Mouse (Mus musculus): ENCODE data around the gene Rpl29. TPM values are rescaled to one million over a fixed set of nuclear protein-coding genes. Genes with fewer than 3 reads are reported as not detected.

Rpl29 gene
- polyA plus RNA-seq, 1 experiment = 521 TPM

GRCm38 (mm10) chr9:106473081-106473752 lies 44.0 kb downstream of the Rpl29 start:
- Histone ChIP-seq H3K4me3 (ENCODE audit: insufficient read depth, low read depth, low read length) (no peak overlapping the region), H3K4me1 (ENCODE audit: control insufficient read depth, insufficient read depth, low read length) (peaks cover 18% of the 10 kb centered on the region), H3K27me3 (replicated peaks; ENCODE audit: control insufficient read depth, insufficient read depth, low read length) (no peaks in the 10 kb centered on the region), H3K36me3 (ENCODE audit: control insufficient read depth, insufficient read depth, low read length) (no peaks in the 10 kb centered on the region), H3K27ac (ENCODE audit: insufficient read depth, low read depth, low read length) (no peak overlapping the region)
- TF ChIP-seq CTCF (conservative IDR thresholded peaks at IDR 0.05; ENCODE audit: insufficient read depth, insufficient read length, low read depth, low read length) (no peak), POLR2A (IDR thresholded peaks at IDR 0.05; ENCODE audit: low read depth, low read length) (no peak)
- 69% methylated on average over 16 of the region's 16 CpGs for WGBS
- peak; percentile 82 for DNase-seq

GRCm38 (mm10) chr9:106473753-106474105 lies 44.5 kb downstream of the Rpl29 start:
- H3K4me1 ChIP-seq (ENCODE audit: control insufficient read depth, insufficient read depth, low read length) = peaks cover 18% of the 10 kb centered on the region
- DNase-seq = no peak
- no peak overlapping the region for H3K27ac ChIP-seq (ENCODE audit: insufficient read depth, low read depth, low read length)
- no peaks in the 10 kb centered on the region for H3K27me3 ChIP-seq (replicated peaks; ENCODE audit: control insufficient read depth, insufficient read depth, low read length)
- no peak overlapping the region for H3K4me3 ChIP-seq (ENCODE audit: insufficient read depth, low read depth, low read length)
- WGBS = 37% methylated on average over 5 of the region's 5 CpGs
- no peak for TF ChIP-seq POLR2A (IDR thresholded peaks at IDR 0.05; ENCODE audit: low read depth, low read length)
- TF ChIP-seq CTCF (conservative IDR thresholded peaks at IDR 0.05; ENCODE audit: insufficient read depth, insufficient read length, low read depth, low read length) = no peak
- H3K36me3 ChIP-seq (ENCODE audit: control insufficient read depth, insufficient read depth, low read length) = no peaks in the 10 kb centered on the region

GRCm38 (mm10) chr9:106474456-106474855 lies 45.2 kb downstream of the Rpl29 start:
- Histone ChIP-seq H3K27ac (ENCODE audit: insufficient read depth, low read depth, low read length) (no peak overlapping the region), H3K27me3 (replicated peaks; ENCODE audit: control insufficient read depth, insufficient read depth, low read length) (no peaks in the 10 kb centered on the region), H3K4me3 (ENCODE audit: insufficient read depth, low read depth, low read length) (no peak overlapping the region), H3K36me3 (ENCODE audit: control insufficient read depth, insufficient read depth, low read length) (no peaks in the 10 kb centered on the region), H3K4me1 (ENCODE audit: control insufficient read depth, insufficient read depth, low read length) (peaks cover 18% of the 10 kb centered on the region)
- 11% methylated on average over 6 of the region's 6 CpGs for WGBS
- DNase-seq = peak; percentile 76
- TF ChIP-seq CTCF (conservative IDR thresholded peaks at IDR 0.05; ENCODE audit: insufficient read depth, insufficient read length, low read depth, low read length) = peak; percentile 79
- TF ChIP-seq POLR2A (IDR thresholded peaks at IDR 0.05; ENCODE audit: low read depth, low read length) = no peak

- Histone ChIP-seq H3K4me3 (ENCODE audit: insufficient read depth, low read depth, low read length) (no peak overlapping the region), H3K27me3 (replicated peaks; ENCODE audit: control insufficient read depth, insufficient read depth, low read length) (no peaks in the 10 kb centered on the region), H3K4me1 (ENCODE audit: control insufficient read depth, insufficient read depth, low read length) (peaks cover 18% of the 10 kb centered on the region), H3K36me3 (ENCODE audit: control insufficient read depth, insufficient read depth, low read length) (no peaks in the 10 kb centered on the region), H3K27ac (ENCODE audit: insufficient read depth, low read depth, low read length) (no peak overlapping the region)
- no peak for TF ChIP-seq POLR2A (IDR thresholded peaks at IDR 0.05; ENCODE audit: low read depth, low read length)
- no peak for DNase-seq
- 69% methylated on average over 7 of the region's 7 CpGs for WGBS
These were observed 45.8 kb downstream of the Rpl29 start for GRCm38 (mm10) chr9:106475046-106475445.

GRCm38 (mm10) chr9:106475663-106476001 lies 46.4 kb downstream of the Rpl29 start, which contains the start of gene Rrp9:
Rrp9 (plus strand) TSS chr9:106475963.
- TF ChIP-seq POLR2A (IDR thresholded peaks at IDR 0.05; ENCODE audit: low read depth, low read length) = no peak
- TF ChIP-seq CTCF (conservative IDR thresholded peaks at IDR 0.05; ENCODE audit: insufficient read depth, insufficient read length, low read depth, low read length) = no peak
- H3K4me3 ChIP-seq (ENCODE audit: insufficient read depth, low read depth, low read length) = peak within 1 kb of the TSS; percentile 40
- peak within 1 kb of the TSS; percentile 81 for H3K27ac ChIP-seq (ENCODE audit: insufficient read depth, low read depth, low read length)
- H3K27me3 ChIP-seq (replicated peaks; ENCODE audit: control insufficient read depth, insufficient read depth, low read length) = no peaks in the 10 kb centered on the region
- DNase-seq = no peak
- peaks cover 18% of the 10 kb centered on the region for H3K4me1 ChIP-seq (ENCODE audit: control insufficient read depth, insufficient read depth, low read length)
- no peaks in the 10 kb centered on the region for H3K36me3 ChIP-seq (ENCODE audit: control insufficient read depth, insufficient read depth, low read length)
- WGBS = 64% methylated on average over 10 of the region's 10 CpGs

GRCm38 (mm10) chr9:106476002-106476923 lies 47.0 kb downstream of the Rpl29 start:
- Histone ChIP-seq H3K4me3 (ENCODE audit: insufficient read depth, low read depth, low read length) (peak overlapping the region; percentile 40), H3K27ac (ENCODE audit: insufficient read depth, low read depth, low read length) (peak overlapping the region; percentile 81), H3K27me3 (replicated peaks; ENCODE audit: control insufficient read depth, insufficient read depth, low read length) (no peaks in the 10 kb centered on the region), H3K36me3 (ENCODE audit: control insufficient read depth, insufficient read depth, low read length) (no peaks in the 10 kb centered on the region), H3K4me1 (ENCODE audit: control insufficient read depth, insufficient read depth, low read length) (peaks cover 18% of the 10 kb centered on the region)
- 6% methylated on average over 16 of the region's 16 CpGs for WGBS
- DNase-seq = peak; percentile 87
- no peak for TF ChIP-seq CTCF (conservative IDR thresholded peaks at IDR 0.05; ENCODE audit: insufficient read depth, insufficient read length, low read depth, low read length)
- TF ChIP-seq POLR2A (IDR thresholded peaks at IDR 0.05; ENCODE audit: low read depth, low read length) = no peak

GRCm38 (mm10) chr9:106476924-106477484 lies 47.8 kb downstream of the Rpl29 start, which contains the start of gene Parp3:
Parp3 (minus strand) TSS chr9:106476949.
- TF ChIP-seq CTCF (conservative IDR thresholded peaks at IDR 0.05; ENCODE audit: insufficient read depth, insufficient read length, low read depth, low read length) (peak; percentile 96), POLR2A (IDR thresholded peaks at IDR 0.05; ENCODE audit: low read depth, low read length) (no peak)
- WGBS = under 1% methylated on average over 41 of the region's 41 CpGs
- Histone ChIP-seq H3K4me3 (ENCODE audit: insufficient read depth, low read depth, low read length) (peak within 1 kb of the TSS; percentile 54), H3K27ac (ENCODE audit: insufficient read depth, low read depth, low read length) (peak within 1 kb of the TSS; percentile 81), H3K36me3 (ENCODE audit: control insufficient read depth, insufficient read depth, low read length) (no peaks in the 10 kb centered on the region), H3K4me1 (ENCODE audit: control insufficient read depth, insufficient read depth, low read length) (peaks cover 18% of the 10 kb centered on the region), H3K27me3 (replicated peaks; ENCODE audit: control insufficient read depth, insufficient read depth, low read length) (no peaks in the 10 kb centered on the region)
- DNase-seq = peak; percentile 100
